Mouse (Mus musculus) ZHBTc4 (cell line): ENCODE data around the gene Ppp6r1.

Source experiments
- DNase-seq: peaks from one replicate; pipeline ENCODE4 v3.0.0-alpha.2; 2011; ENCODE audit warnings: low read depth, low spot score

Gene Ppp6r1

GRCm38 (mm10) chr7:4658912-4659551, at the start of gene Ppp6r1:
TSS of gene Ppp6r1 (minus strand) at chr7:4659019.
- peak; percentile 98 for DNase-seq

GRCm38 (mm10) chr7:4705098-4705497, 46.3 kb upstream of the Ppp6r1 start:
- DNase-seq = peak; percentile 88

GRCm38 (mm10) chr7:4703195-4703594, 44.4 kb upstream of the Ppp6r1 start:
- no peak for DNase-seq

GRCm38 (mm10) chr7:4702334-4702733, 43.5 kb upstream of the Ppp6r1 start:
- peak; percentile 76 for DNase-seq

- peak; percentile 68 for DNase-seq
These were observed 34.2 kb upstream of the Ppp6r1 start for GRCm38 (mm10) chr7:4693004-4693403.

- no peak for DNase-seq
These were observed 32.3 kb upstream of the Ppp6r1 start for GRCm38 (mm10) chr7:4690951-4691653.

- DNase-seq = peak; percentile 89
These were observed 31.6 kb upstream of the Ppp6r1 start, which contains the start of gene Brsk1 for GRCm38 (mm10) chr7:4690387-4690786. TSS of gene Brsk1 (plus strand) at chr7:4690604.

- peak; percentile 100 for DNase-seq
These were observed 26.0 kb upstream of the Ppp6r1 start, which contains the start of gene Hspbp1 for GRCm38 (mm10) chr7:4684632-4685417. TSS of gene Hspbp1 (minus strand) at chr7:4685068.

- DNase-seq = no peak
These were observed 25.4 kb upstream of the Ppp6r1 start for GRCm38 (mm10) chr7:4684203-4684602.

GRCm38 (mm10) chr7:4683307-4683706, 24.5 kb upstream of the Ppp6r1 start:
- no peak for DNase-seq

GRCm38 (mm10) chr7:4675200-4675599, 16.4 kb upstream of the Ppp6r1 start:
- no peak for DNase-seq

GRCm38 (mm10) chr7:4674114-4674731, 15.4 kb upstream of the Ppp6r1 start:
- no peak for DNase-seq

GRCm38 (mm10) chr7:4671956-4672355, 13.1 kb upstream of the Ppp6r1 start:
- peak; percentile 75 for DNase-seq

- no peak for DNase-seq
These were observed 11.9 kb upstream of the Ppp6r1 start for GRCm38 (mm10) chr7:4670655-4671255.

- DNase-seq = no peak
These were observed 10.3 kb upstream of the Ppp6r1 start for GRCm38 (mm10) chr7:4669156-4669555.

- DNase-seq = no peak
These were observed 9.7 kb upstream of the Ppp6r1 start for GRCm38 (mm10) chr7:4668506-4668905.

GRCm38 (mm10) chr7:4666871-4667270, 8.1 kb upstream of the Ppp6r1 start:
- DNase-seq = no peak

GRCm38 (mm10) chr7:4663742-4664141, 4.9 kb upstream of the Ppp6r1 start:
- no peak for DNase-seq

- peak; percentile 16 for DNase-seq
These were observed 4.4 kb upstream of the Ppp6r1 start for GRCm38 (mm10) chr7:4663179-4663578.

- DNase-seq = no peak
These were observed 1.2 kb upstream of the Ppp6r1 start for GRCm38 (mm10) chr7:4659911-4660443.
